Mouse (Mus musculus): Measurements from ENCODE around the gene Gse1. TPM values are rescaled to one million over a fixed set of nuclear protein-coding genes. Genes with fewer than 3 reads are reported as not detected.

Gse1 gene
- polyA plus RNA-seq, 1 experiment = 14.7 TPM

DNA sequence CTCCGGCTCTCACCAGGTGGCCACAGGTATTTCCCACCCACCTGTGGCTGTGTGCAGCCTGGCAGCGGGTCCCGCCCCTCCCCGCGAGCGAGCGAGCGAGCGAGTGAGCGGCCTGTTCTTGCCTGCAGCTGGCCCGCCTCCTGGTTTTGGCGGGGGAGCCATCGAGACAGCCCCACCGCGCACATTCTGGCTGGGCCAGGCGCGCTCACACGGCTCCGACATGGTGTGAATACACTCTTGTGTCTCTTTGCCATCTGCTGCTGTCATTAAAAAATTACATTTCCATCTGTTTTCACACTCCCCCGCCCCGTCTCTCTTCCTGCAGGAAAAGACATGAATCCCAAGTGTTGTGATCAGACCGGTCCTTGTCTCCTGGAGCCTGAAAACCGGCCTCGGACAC, 370.3 kb downstream of the Gse1 start:
- no peaks in the 10 kb centered on the region for H3K27me3 ChIP-seq (ENCODE audit: control insufficient read depth, insufficient read depth, insufficient read length)
- no peak overlapping the region for H3K4me3 ChIP-seq
- no peak overlapping the region for H3K4me2 ChIP-seq (ENCODE audit: low read depth)
- no peaks in the 10 kb centered on the region for H3K79me2 ChIP-seq (ENCODE audit: control insufficient read depth, insufficient read depth)
- H3K36me3 ChIP-seq (ENCODE audit: control insufficient read depth, insufficient read depth) = no peaks in the 10 kb centered on the region
- no peak for TF ChIP-seq POLR2A (IDR thresholded peaks at IDR 0.05; ENCODE audit: insufficient read length, low read depth)
- no peak for TF ChIP-seq MYOG (IDR thresholded peaks at IDR 0.05; ENCODE audit: control insufficient read depth in 1 of 3, insufficient read depth in 1 of 3, insufficient read length in 2 of 3, low read depth in 2 of 3)
- no peak for TF ChIP-seq SRF (IDR thresholded peaks at IDR 0.05; ENCODE audit: control insufficient read depth, insufficient read length, low read depth)
- TF ChIP-seq TCF12 (IDR thresholded peaks at IDR 0.05; ENCODE audit: insufficient read depth, poor library complexity, severe bottlenecking) = no peak
- TF ChIP-seq MYOD1 (IDR thresholded peaks at IDR 0.05; ENCODE audit: control insufficient read depth in 1 of 3, insufficient read length in 2 of 3, low read depth in 2 of 3) = no peak
- TF ChIP-seq MAX (IDR thresholded peaks at IDR 0.05; ENCODE audit: low read depth) = no peak
- TF ChIP-seq POLR2AphosphoS2 (IDR thresholded peaks at IDR 0.05; ENCODE audit: insufficient read length, low read depth) = no peak
- no peak for TF ChIP-seq USF1 (IDR thresholded peaks at IDR 0.05; ENCODE audit: low read depth)
- TF ChIP-seq CEBPB (IDR thresholded peaks at IDR 0.05; ENCODE audit: insufficient read depth, poor library complexity, severe bottlenecking) = no peak
- no peak for TF ChIP-seq REST (IDR thresholded peaks at IDR 0.05; ENCODE audit: insufficient read depth, insufficient read length)
- no peak for TF ChIP-seq TCF3 (IDR thresholded peaks at IDR 0.05; ENCODE audit: insufficient read length, low read depth)
- no peak overlapping the region for H3ac ChIP-seq (ENCODE audit: control insufficient read depth, insufficient read length)

DNA sequence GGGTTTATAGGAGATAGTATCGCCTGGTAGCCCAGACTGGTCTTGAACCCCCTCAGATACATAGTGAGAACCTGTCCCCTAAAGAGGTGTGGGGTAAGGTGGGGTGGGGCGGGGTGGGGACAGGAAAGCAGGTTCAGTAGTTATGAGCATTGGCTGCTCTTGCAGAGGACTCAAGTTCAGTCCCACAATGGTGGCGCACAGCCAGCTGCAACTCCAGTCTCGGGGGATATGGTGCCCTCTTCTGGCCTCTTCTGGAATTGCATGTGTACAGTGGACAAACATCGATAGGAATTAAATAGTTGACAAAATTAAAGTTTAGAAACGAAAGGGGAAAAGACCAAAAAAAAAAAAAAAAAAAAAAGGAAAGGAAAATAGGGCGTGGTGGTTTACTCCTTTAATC, 371.2 kb downstream of the Gse1 start:
- Histone ChIP-seq H3K79me2 (ENCODE audit: control insufficient read depth, insufficient read depth) (no peaks in the 10 kb centered on the region), H3K36me3 (ENCODE audit: control insufficient read depth, insufficient read depth) (no peaks in the 10 kb centered on the region), H3K4me3 (no peak overlapping the region), H3K4me2 (ENCODE audit: low read depth) (no peak overlapping the region), H3ac (ENCODE audit: control insufficient read depth, insufficient read length) (no peak overlapping the region), H3K27me3 (ENCODE audit: control insufficient read depth, insufficient read depth, insufficient read length) (no peaks in the 10 kb centered on the region)
- TF ChIP-seq MYOD1 (IDR thresholded peaks at IDR 0.05; ENCODE audit: control insufficient read depth in 1 of 3, insufficient read length in 2 of 3, low read depth in 2 of 3) = no peak
- no peak for TF ChIP-seq POLR2A (IDR thresholded peaks at IDR 0.05; ENCODE audit: insufficient read length, low read depth)
- no peak for TF ChIP-seq E2F4 (IDR thresholded peaks at IDR 0.05; ENCODE audit: insufficient read depth)
- no peak for TF ChIP-seq POLR2AphosphoS2 (IDR thresholded peaks at IDR 0.05; ENCODE audit: insufficient read length, low read depth)
- TF ChIP-seq MYOG (IDR thresholded peaks at IDR 0.05; ENCODE audit: control insufficient read depth in 1 of 3, insufficient read depth in 1 of 3, insufficient read length in 2 of 3, low read depth in 2 of 3) = no peak
- TF ChIP-seq CEBPB (IDR thresholded peaks at IDR 0.05; ENCODE audit: insufficient read depth, poor library complexity, severe bottlenecking) = no peak
- TF ChIP-seq TCF3 (IDR thresholded peaks at IDR 0.05; ENCODE audit: insufficient read length, low read depth) = no peak
- TF ChIP-seq REST (IDR thresholded peaks at IDR 0.05; ENCODE audit: insufficient read depth, insufficient read length) = no peak
- TF ChIP-seq TCF12 (IDR thresholded peaks at IDR 0.05; ENCODE audit: insufficient read depth, poor library complexity, severe bottlenecking) = no peak
- no peak for TF ChIP-seq SRF (IDR thresholded peaks at IDR 0.05; ENCODE audit: control insufficient read depth, insufficient read length, low read depth)

DNA sequence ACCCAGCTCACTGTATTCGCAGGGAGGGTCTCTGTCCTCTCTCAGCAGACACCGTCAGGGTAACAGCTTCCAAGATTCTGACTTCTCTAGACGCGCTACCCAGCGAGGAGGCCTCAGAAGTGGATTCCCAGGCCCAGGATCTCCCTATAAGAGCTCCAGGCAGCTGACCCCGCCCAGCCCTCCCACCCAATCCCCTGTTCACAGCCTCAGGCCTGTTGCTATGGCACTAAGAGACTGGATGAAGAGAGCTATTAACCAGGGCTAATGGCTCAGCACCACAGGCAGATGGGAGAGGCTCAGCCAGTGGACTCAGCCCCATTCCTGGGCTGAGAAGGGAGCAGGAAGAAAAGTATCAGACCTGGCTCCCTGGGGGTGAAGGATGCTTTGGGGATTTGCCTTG, 374.4 kb downstream of the Gse1 start:
- H3K27me3 ChIP-seq (ENCODE audit: control insufficient read depth, insufficient read depth, insufficient read length) = no peaks in the 10 kb centered on the region
- TF ChIP-seq POLR2AphosphoS2 (IDR thresholded peaks at IDR 0.05; ENCODE audit: insufficient read length, low read depth) = no peak
- TF ChIP-seq SRF (IDR thresholded peaks at IDR 0.05; ENCODE audit: control insufficient read depth, insufficient read length, low read depth) = no peak
- no peak for TF ChIP-seq E2F4 (IDR thresholded peaks at IDR 0.05; ENCODE audit: insufficient read depth)
- TF ChIP-seq USF1 (IDR thresholded peaks at IDR 0.05; ENCODE audit: low read depth) = no peak
- no peak for TF ChIP-seq TCF3 (IDR thresholded peaks at IDR 0.05; ENCODE audit: insufficient read length, low read depth)
- TF ChIP-seq MAX (IDR thresholded peaks at IDR 0.05; ENCODE audit: low read depth) = no peak
- TF ChIP-seq MYOD1 (IDR thresholded peaks at IDR 0.05; ENCODE audit: control insufficient read depth in 1 of 3, insufficient read length in 2 of 3, low read depth in 2 of 3) = no peak
- no peak for TF ChIP-seq MYOG (IDR thresholded peaks at IDR 0.05; ENCODE audit: control insufficient read depth in 1 of 3, insufficient read depth in 1 of 3, insufficient read length in 2 of 3, low read depth in 2 of 3)
- no peak for TF ChIP-seq POLR2A (IDR thresholded peaks at IDR 0.05; ENCODE audit: insufficient read length, low read depth)
- TF ChIP-seq TCF12 (IDR thresholded peaks at IDR 0.05; ENCODE audit: insufficient read depth, poor library complexity, severe bottlenecking) = no peak
- no peak for TF ChIP-seq REST (IDR thresholded peaks at IDR 0.05; ENCODE audit: insufficient read depth, insufficient read length)
- no peak for TF ChIP-seq CEBPB (IDR thresholded peaks at IDR 0.05; ENCODE audit: insufficient read depth, poor library complexity, severe bottlenecking)
- no peak overlapping the region for H3ac ChIP-seq (ENCODE audit: control insufficient read depth, insufficient read length)
- no peaks in the 10 kb centered on the region for H3K36me3 ChIP-seq (ENCODE audit: control insufficient read depth, insufficient read depth)
- no peak overlapping the region for H3K4me3 ChIP-seq
- H3K79me2 ChIP-seq (ENCODE audit: control insufficient read depth, insufficient read depth) = no peaks in the 10 kb centered on the region
- H3K4me2 ChIP-seq (ENCODE audit: low read depth) = no peak overlapping the region

DNA sequence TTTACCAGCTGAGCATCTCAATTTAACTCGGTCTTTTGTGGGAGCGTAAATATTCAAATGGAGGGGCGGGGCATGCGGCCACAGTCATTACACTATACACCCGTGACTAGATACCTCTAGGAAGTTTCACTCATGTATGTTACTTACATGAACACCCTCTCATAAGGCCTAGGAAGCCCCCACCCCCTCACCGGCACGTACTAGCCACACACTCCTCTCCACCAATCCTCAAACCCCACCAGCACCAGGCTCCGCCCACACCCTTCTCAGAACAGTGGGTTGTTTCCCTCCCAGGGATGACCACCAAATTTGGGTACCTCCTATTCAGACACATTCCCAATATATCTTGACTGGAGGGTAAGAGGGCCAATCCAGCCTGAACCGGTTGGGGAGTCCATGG, 379.2 kb downstream of the Gse1 start:
- TF ChIP-seq E2F4 (IDR thresholded peaks at IDR 0.05; ENCODE audit: insufficient read depth) (no peak), POLR2A (IDR thresholded peaks at IDR 0.05; ENCODE audit: insufficient read length, low read depth) (no peak)
- H3K79me2 ChIP-seq (ENCODE audit: control insufficient read depth, insufficient read depth) = no peaks in the 10 kb centered on the region
- H3ac ChIP-seq (ENCODE audit: control insufficient read depth, insufficient read length) = no peak overlapping the region
- H3K27me3 ChIP-seq (ENCODE audit: control insufficient read depth, insufficient read depth, insufficient read length) = no peaks in the 10 kb centered on the region
- H3K36me3 ChIP-seq (ENCODE audit: control insufficient read depth, insufficient read depth) = no peaks in the 10 kb centered on the region
- no peak overlapping the region for H3K4me3 ChIP-seq
- H3K4me2 ChIP-seq (ENCODE audit: low read depth) = peak overlapping the region; percentile 38

DNA sequence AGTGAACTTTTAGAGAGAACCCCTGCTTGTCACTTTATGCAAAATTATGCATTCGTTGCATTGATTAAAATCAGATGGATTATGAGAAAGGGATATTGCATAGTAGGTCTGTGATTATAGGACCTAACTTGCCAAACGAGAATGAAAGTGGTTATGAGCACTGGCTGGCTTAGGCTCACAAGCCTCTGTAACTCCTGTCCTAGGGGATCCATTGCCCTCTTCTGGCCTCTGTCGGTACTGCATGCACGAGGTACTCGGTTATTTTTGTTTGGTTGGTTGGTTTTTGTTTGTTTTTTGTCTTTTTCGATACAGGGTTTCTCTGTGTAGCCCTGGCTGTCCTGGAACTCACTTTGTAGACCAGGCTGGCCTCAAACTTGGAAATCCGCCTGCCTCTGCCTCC, 379.6 kb downstream of the Gse1 start:
- no peaks in the 10 kb centered on the region for H3K27me3 ChIP-seq (ENCODE audit: control insufficient read depth, insufficient read depth, insufficient read length)
- no peak overlapping the region for H3ac ChIP-seq (ENCODE audit: control insufficient read depth, insufficient read length)
- H3K4me2 ChIP-seq (ENCODE audit: low read depth) = peak overlapping the region; percentile 38
- no peaks in the 10 kb centered on the region for H3K36me3 ChIP-seq (ENCODE audit: control insufficient read depth, insufficient read depth)
- H3K79me2 ChIP-seq (ENCODE audit: control insufficient read depth, insufficient read depth) = no peaks in the 10 kb centered on the region
- TF ChIP-seq MYOG (IDR thresholded peaks at IDR 0.05; ENCODE audit: control insufficient read depth in 1 of 3, insufficient read depth in 1 of 3, insufficient read length in 2 of 3, low read depth in 2 of 3) (no peak), SRF (IDR thresholded peaks at IDR 0.05; ENCODE audit: control insufficient read depth, insufficient read length, low read depth) (no peak), MYOD1 (IDR thresholded peaks at IDR 0.05; ENCODE audit: control insufficient read depth in 1 of 3, insufficient read length in 2 of 3, low read depth in 2 of 3) (no peak), USF1 (IDR thresholded peaks at IDR 0.05; ENCODE audit: low read depth) (no peak), POLR2A (IDR thresholded peaks at IDR 0.05; ENCODE audit: insufficient read length, low read depth) (no peak), MAX (IDR thresholded peaks at IDR 0.05; ENCODE audit: low read depth) (no peak), REST (IDR thresholded peaks at IDR 0.05; ENCODE audit: insufficient read depth, insufficient read length) (no peak), POLR2AphosphoS2 (IDR thresholded peaks at IDR 0.05; ENCODE audit: insufficient read length, low read depth) (no peak), E2F4 (IDR thresholded peaks at IDR 0.05; ENCODE audit: insufficient read depth) (no peak), TCF3 (IDR thresholded peaks at IDR 0.05; ENCODE audit: insufficient read length, low read depth) (no peak), TCF12 (IDR thresholded peaks at IDR 0.05; ENCODE audit: insufficient read depth, poor library complexity, severe bottlenecking) (no peak), CEBPB (IDR thresholded peaks at IDR 0.05; ENCODE audit: insufficient read depth, poor library complexity, severe bottlenecking) (no peak)
- H3K4me3 ChIP-seq = no peak overlapping the region

Data from myocyte (in vitro differentiated cells).